Mouse (Mus musculus): ENCODE measurements around the gene Parp11. TPM values are rescaled to one million over a fixed set of nuclear protein-coding genes. Genes with fewer than 3 reads are reported as not detected.

Gene Parp11
- polyA plus RNA-seq, 1 experiment: 4.3 TPM

DNA sequence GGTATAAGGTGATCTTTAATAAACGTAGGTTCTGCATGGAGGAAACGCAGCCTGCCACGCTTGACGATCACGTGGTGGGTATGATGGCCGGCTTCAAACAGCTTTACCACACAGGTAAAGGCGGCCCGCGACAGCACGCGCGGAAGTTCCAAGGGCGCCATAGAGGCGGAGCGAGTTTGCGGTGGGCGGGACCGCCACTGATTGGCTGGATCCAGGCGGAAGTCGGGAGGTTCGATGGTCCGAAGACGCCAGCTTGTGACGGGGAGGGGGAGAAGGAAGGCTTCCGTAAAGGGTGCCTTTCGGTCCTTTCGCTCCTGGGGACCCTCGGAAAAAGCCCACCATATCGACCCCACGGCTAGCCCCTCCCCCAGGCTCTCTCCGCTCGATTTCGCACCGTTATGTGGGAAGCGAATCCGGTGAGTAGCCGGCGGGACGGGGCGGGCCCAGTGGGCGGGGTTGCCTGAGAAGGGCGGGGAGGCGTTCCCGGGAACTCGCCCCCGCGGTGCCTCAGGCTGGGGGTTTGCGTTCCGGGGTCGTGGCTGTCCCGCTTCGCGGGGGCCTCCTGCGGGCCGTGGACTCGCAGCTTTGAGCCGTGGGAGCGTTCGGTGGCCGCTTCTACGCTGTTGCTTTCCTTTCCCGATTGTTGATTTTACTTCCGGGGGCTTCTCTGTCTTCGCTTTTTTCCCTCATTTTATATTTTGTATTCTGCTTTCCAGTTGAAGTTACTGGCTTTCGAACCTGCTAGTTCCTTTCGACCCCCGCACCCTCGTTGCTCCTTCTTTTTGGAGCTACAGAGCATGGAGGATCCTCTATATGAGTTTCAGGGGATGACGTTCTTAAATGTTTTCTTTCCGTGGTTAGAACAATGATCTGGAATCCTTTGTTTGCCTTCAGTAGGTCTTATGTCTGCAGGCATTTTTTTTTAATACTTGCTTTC, 7.0 kb downstream of the Parp11 start:
- Histone ChIP-seq H3K4me2 (ENCODE audit: low read depth) (peak overlapping the region; percentile 85), H3K27me3 (ENCODE audit: control insufficient read depth, insufficient read depth, insufficient read length) (peaks cover 5% of the 10 kb centered on the region), H3K4me3 (peak overlapping the region; percentile 61), H3ac (ENCODE audit: control insufficient read depth, insufficient read length) (peak overlapping the region; percentile 13), H3K36me3 (ENCODE audit: control insufficient read depth, insufficient read depth) (no peaks in the 10 kb centered on the region), H3K79me2 (ENCODE audit: control insufficient read depth, insufficient read depth) (no peaks in the 10 kb centered on the region)
- peak; percentile 26 for TF ChIP-seq POLR2AphosphoS2 (IDR thresholded peaks at IDR 0.05; ENCODE audit: insufficient read length, low read depth)
- TF ChIP-seq MAX (IDR thresholded peaks at IDR 0.05; ENCODE audit: low read depth): no peak
- TF ChIP-seq POLR2A (IDR thresholded peaks at IDR 0.05; ENCODE audit: insufficient read length, low read depth): peak; percentile 68
- peak in 1 of 3 experiments; percentile 40 for TF ChIP-seq MYOG (IDR thresholded peaks at IDR 0.05; ENCODE audit: control insufficient read depth in 1 of 3, insufficient read depth in 1 of 3, insufficient read length in 2 of 3, low read depth in 2 of 3)
- TF ChIP-seq REST (IDR thresholded peaks at IDR 0.05; ENCODE audit: insufficient read depth, insufficient read length): no peak

DNA sequence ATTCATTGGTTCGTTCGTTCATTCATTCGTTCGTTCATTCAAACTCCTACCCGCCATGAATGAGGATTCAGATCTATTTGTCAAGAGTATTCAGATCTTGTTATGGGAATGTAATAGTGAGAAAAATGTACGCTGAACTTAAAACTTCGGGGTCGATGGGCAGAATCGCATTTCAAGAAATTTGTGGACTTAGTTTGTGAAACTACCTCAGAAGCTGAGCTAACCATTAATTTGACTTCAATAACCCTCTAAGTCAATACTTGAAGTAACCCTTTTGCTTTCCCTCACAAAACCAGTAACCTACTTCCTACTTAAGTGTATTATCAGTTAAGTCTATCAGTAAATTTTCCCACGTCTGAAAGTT, 7.7 kb downstream of the Parp11 start:
- H3K27me3 ChIP-seq (ENCODE audit: control insufficient read depth, insufficient read depth, insufficient read length): peaks cover 5% of the 10 kb centered on the region
- H3K4me3 ChIP-seq: peak overlapping the region; percentile 61
- H3K36me3 ChIP-seq (ENCODE audit: control insufficient read depth, insufficient read depth): no peaks in the 10 kb centered on the region
- H3K79me2 ChIP-seq (ENCODE audit: control insufficient read depth, insufficient read depth): no peaks in the 10 kb centered on the region
- H3K4me2 ChIP-seq (ENCODE audit: low read depth): peak overlapping the region; percentile 85
- H3ac ChIP-seq (ENCODE audit: control insufficient read depth, insufficient read length): peak overlapping the region; percentile 13
- no peak for TF ChIP-seq POLR2A (IDR thresholded peaks at IDR 0.05; ENCODE audit: insufficient read length, low read depth)
- TF ChIP-seq TCF12 (IDR thresholded peaks at IDR 0.05; ENCODE audit: insufficient read depth, poor library complexity, severe bottlenecking): no peak
- TF ChIP-seq TCF3 (IDR thresholded peaks at IDR 0.05; ENCODE audit: insufficient read length, low read depth): no peak
- TF ChIP-seq USF1 (IDR thresholded peaks at IDR 0.05; ENCODE audit: low read depth): no peak
- TF ChIP-seq CEBPB (IDR thresholded peaks at IDR 0.05; ENCODE audit: insufficient read depth, poor library complexity, severe bottlenecking): no peak
- no peak for TF ChIP-seq MYOD1 (IDR thresholded peaks at IDR 0.05; ENCODE audit: control insufficient read depth in 1 of 3, insufficient read length in 2 of 3, low read depth in 2 of 3)
- no peak for TF ChIP-seq MYOG (IDR thresholded peaks at IDR 0.05; ENCODE audit: control insufficient read depth in 1 of 3, insufficient read depth in 1 of 3, insufficient read length in 2 of 3, low read depth in 2 of 3)
- no peak for TF ChIP-seq POLR2AphosphoS2 (IDR thresholded peaks at IDR 0.05; ENCODE audit: insufficient read length, low read depth)
- no peak for TF ChIP-seq REST (IDR thresholded peaks at IDR 0.05; ENCODE audit: insufficient read depth, insufficient read length)
- TF ChIP-seq MAX (IDR thresholded peaks at IDR 0.05; ENCODE audit: low read depth): no peak
- TF ChIP-seq SRF (IDR thresholded peaks at IDR 0.05; ENCODE audit: control insufficient read depth, insufficient read length, low read depth): no peak
- no peak for TF ChIP-seq E2F4 (IDR thresholded peaks at IDR 0.05; ENCODE audit: insufficient read depth)

DNA sequence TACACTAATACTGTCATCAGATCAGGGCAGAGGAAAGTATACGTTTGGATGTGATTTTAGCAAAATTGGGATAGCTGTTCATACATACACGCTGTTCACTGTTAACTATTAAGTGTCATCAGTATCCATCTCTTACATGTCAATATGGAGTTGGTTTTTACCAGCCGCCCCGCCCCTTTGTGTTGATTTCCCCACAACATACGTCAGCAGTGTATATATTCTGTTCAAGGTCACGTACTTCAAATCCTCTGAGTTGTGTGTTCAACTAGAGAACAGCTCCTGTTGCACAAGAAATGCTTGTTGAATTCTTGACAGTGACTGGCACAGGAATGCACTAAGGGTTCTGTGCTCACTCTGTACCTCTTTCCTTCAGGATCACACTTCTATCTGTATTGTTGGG, 8.2 kb downstream of the Parp11 start:
- Histone ChIP-seq H3K4me2 (ENCODE audit: low read depth) (peak overlapping the region; percentile 85), H3ac (ENCODE audit: control insufficient read depth, insufficient read length) (no peak overlapping the region), H3K27me3 (ENCODE audit: control insufficient read depth, insufficient read depth, insufficient read length) (peaks cover 5% of the 10 kb centered on the region), H3K4me3 (no peak overlapping the region), H3K36me3 (ENCODE audit: control insufficient read depth, insufficient read depth) (no peaks in the 10 kb centered on the region), H3K79me2 (ENCODE audit: control insufficient read depth, insufficient read depth) (no peaks in the 10 kb centered on the region)
- no peak for TF ChIP-seq E2F4 (IDR thresholded peaks at IDR 0.05; ENCODE audit: insufficient read depth)
- no peak for TF ChIP-seq MYOD1 (IDR thresholded peaks at IDR 0.05; ENCODE audit: control insufficient read depth in 1 of 3, insufficient read length in 2 of 3, low read depth in 2 of 3)
- no peak for TF ChIP-seq TCF3 (IDR thresholded peaks at IDR 0.05; ENCODE audit: insufficient read length, low read depth)
- TF ChIP-seq SRF (IDR thresholded peaks at IDR 0.05; ENCODE audit: control insufficient read depth, insufficient read length, low read depth): no peak
- TF ChIP-seq CEBPB (IDR thresholded peaks at IDR 0.05; ENCODE audit: insufficient read depth, poor library complexity, severe bottlenecking): no peak
- TF ChIP-seq REST (IDR thresholded peaks at IDR 0.05; ENCODE audit: insufficient read depth, insufficient read length): no peak

DNA sequence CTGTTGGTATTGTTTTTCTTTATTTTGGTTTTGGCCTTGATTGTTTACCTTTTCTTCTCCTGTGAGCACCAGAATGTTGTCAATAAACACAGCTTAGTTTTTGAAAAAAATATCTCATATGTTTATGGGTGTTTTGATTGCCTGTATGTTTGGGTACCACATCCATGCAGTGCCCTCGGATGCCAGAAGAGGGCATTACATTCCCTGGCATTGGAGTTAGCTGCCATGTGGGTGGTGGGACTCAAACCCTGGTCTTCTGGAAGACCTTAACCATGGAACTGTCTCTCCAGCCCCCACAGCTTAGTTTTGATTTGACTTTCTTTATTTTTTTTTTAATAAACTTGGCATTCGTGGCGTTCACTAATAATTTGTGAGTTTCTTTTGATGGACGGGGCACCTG, 8.8 kb downstream of the Parp11 start:
- no peak for TF ChIP-seq POLR2AphosphoS2 (IDR thresholded peaks at IDR 0.05; ENCODE audit: insufficient read length, low read depth)
- TF ChIP-seq CEBPB (IDR thresholded peaks at IDR 0.05; ENCODE audit: insufficient read depth, poor library complexity, severe bottlenecking): no peak
- TF ChIP-seq TCF3 (IDR thresholded peaks at IDR 0.05; ENCODE audit: insufficient read length, low read depth): no peak
- TF ChIP-seq MAX (IDR thresholded peaks at IDR 0.05; ENCODE audit: low read depth): no peak
- no peak for TF ChIP-seq E2F4 (IDR thresholded peaks at IDR 0.05; ENCODE audit: insufficient read depth)
- TF ChIP-seq SRF (IDR thresholded peaks at IDR 0.05; ENCODE audit: control insufficient read depth, insufficient read length, low read depth): no peak
- no peak for TF ChIP-seq TCF12 (IDR thresholded peaks at IDR 0.05; ENCODE audit: insufficient read depth, poor library complexity, severe bottlenecking)
- no peak for TF ChIP-seq REST (IDR thresholded peaks at IDR 0.05; ENCODE audit: insufficient read depth, insufficient read length)
- H3K4me3 ChIP-seq: no peak overlapping the region
- no peak overlapping the region for H3ac ChIP-seq (ENCODE audit: control insufficient read depth, insufficient read length)
- H3K27me3 ChIP-seq (ENCODE audit: control insufficient read depth, insufficient read depth, insufficient read length): no peaks in the 10 kb centered on the region
- no peaks in the 10 kb centered on the region for H3K36me3 ChIP-seq (ENCODE audit: control insufficient read depth, insufficient read depth)
- no peaks in the 10 kb centered on the region for H3K79me2 ChIP-seq (ENCODE audit: control insufficient read depth, insufficient read depth)
- no peak overlapping the region for H3K4me2 ChIP-seq (ENCODE audit: low read depth)

DNA sequence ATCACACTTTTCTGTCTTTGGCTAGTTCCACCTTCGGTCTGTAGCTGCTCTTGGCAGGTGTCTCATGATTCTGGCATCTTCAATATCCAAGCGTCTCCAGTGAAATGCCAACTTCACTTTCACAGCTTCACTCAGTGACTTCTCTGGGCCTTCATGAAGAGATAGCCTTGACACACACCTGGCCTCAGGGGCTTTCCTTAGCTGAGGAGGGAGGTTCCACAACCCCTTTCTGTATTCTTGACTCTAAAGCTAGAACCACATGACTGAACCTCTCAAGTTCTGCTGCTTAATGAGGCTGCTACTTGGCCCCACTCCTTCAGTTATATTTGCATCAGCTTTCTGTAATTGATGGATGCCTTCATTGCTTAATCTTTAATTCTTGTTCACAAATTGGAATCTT, 10.1 kb downstream of the Parp11 start:
- Histone ChIP-seq H3K4me3 (no peak overlapping the region), H3K4me2 (ENCODE audit: low read depth) (no peak overlapping the region), H3ac (ENCODE audit: control insufficient read depth, insufficient read length) (no peak overlapping the region), H3K36me3 (ENCODE audit: control insufficient read depth, insufficient read depth) (no peaks in the 10 kb centered on the region), H3K79me2 (ENCODE audit: control insufficient read depth, insufficient read depth) (no peaks in the 10 kb centered on the region), H3K27me3 (ENCODE audit: control insufficient read depth, insufficient read depth, insufficient read length) (no peaks in the 10 kb centered on the region)
- no peak for TF ChIP-seq POLR2A (IDR thresholded peaks at IDR 0.05; ENCODE audit: insufficient read length, low read depth)

Measured in myocyte (in vitro differentiated cells).